Mouse (Mus musculus) T-helper 2 cell (primary cell): ENCODE data around the gene Ptprh.

Experiments used
- in situ Hi-C: fragments of 300-600 bp; cut with MboI, MseI; formaldehyde crosslinking; loops from one replicate; pipeline ENCODE4 v1.15.1; 2025; ENCODE audit warnings: high pct_unique_total_duplicates

Ptprh gene

DNA sequence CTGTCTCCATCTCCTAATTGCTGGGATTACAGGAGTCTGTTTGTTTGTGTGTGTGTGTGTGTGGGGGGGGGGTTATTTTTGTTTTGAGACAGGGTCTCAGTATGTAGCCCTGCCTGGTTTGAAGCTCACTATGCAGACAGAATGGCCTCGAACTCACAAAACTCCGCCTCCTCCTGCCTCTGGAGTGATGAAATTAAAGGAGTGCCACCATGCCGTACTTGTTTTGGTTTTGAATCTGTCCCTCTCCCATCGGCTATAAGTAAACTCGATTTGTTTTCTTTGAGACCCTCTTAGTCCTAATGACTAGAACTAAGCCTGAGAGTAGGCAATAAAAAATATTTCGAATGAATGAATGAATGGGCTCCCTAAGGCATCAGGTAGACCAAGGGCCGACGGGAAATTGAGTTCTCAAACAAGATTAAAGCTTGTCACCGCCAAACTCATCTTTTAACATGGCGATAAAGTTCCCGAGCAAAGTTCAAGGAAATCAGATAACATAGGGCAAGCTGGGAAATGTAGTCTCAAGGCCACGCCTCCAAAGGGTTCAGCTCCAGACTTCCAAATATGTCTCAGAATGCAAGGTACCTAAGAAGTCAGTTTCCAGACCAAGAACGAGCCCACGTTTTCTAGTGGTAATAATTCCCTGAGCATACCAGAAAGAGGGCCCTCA, 101.3 kb downstream of the Ptprh start:
- in situ Hi-C loops: no loop called here

DNA sequence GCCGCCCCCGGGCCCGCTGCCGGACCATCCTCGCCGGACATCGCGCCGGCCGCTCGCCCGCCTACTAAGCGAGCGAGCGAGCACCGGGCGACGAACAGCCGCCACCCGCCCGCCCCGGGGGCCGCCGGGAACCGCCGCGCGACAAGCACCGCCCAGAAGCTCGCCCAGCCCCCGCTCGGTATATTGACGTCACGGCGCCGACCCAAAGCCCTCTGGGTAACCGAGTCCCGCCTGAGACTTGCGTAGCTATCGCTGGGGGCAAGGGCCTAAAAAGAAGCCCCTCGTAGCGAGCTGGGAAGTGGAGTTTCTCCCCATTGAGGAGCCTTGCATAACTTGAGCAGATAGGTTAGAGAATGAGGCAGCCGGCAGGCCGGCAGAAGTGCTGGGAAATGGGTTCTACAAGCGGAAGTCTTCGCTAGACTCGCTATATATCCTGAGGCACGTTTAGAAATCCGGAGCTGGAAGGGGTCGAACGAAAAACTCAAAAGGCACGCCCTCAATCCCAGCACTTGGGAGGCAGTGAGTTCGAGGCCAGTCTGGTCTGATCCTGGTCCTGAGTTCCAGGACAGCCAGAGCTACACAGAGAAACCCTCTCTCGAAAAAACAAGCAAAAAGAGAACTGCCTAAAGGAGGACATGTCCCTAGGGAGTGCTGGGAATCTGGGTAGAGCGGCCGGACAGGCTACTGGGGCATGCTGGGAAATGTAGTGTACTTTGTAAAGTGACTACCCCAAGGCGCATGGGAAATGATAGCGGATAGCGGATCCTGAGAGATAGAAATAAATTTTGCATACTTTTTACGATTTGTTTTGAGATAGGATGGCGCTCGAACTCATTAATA, 102.1 kb downstream of the Ptprh start, which contains the start of gene Ppp1r12c:
Gene Ppp1r12c, minus strand, starts transcription at position 123 of the 840 bp plus-strand sequence.
- in situ Hi-C loops: no loop called here

DNA sequence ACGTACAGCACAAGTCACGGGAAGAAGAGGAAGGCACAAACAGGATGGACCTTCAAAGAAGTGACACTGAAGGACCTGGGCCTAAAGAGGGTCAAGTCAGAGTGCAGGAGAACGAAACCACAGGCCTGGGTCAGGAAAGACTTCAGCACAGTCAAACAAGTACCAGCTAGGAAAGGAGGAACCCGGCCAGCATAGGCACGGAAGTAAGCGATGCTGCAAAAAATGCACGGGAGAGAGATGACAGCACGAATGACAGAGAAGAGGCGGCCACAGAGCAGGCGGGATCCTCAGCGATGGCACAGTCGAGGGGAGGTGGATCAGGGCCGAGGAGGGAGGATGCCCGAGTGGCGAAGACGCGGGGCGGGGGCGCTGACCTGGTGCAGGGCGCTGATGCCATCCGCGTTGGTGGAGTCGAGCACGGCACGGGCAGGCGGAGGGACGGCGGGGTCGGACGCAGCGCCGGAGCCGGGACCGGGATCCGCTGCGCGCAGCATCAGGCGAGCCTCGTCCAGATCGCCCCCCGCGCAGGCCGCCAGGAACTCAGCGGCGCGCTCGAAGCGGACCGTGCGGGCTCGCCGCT, 102.9 kb downstream of the Ptprh start:
- in situ Hi-C loops: no loop called here

DNA sequence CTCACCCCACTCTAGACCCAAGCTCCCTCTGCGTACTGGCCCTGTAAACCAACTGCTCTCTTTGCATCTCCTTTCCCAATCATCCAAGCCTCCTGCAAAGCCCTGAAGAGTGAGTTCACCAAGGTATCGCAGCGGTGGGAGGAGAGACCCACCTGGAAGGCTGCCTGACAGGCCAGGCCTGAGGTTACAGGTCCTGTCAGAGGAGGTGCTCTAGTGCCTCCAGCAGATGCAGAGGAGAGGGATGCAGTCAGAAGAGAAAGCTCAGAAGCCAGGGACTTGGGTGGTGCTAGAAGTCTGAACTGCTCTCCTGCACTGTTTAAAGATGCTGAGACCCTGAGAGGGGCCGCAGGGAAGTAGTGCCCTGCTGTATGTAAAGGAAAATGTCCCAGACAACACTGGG, 104.8 kb downstream of the Ptprh start:
- in situ Hi-C loops: no loop called here
